Mouse (Mus musculus) cerebellum, postnatal 36 days (tissue): ENCODE results near the gene Fam13a.
A peak's percentile ranks its signal among the peaks of the same experiment; 100 is the strongest.

ENCODE experiments used
- DNase-seq, 2 experiments: peaks; one replicate each; pipeline ENCODE4 v3.0.0; 2021 to 2022; ENCODE audit warnings: mixed read lengths in 2 of 2

The Fam13a gene

GRCm38 (mm10) chr6:58932515-58933188 lies 91.7 kb downstream of the Fam13a start:
- no peak for DNase-seq

DNA sequence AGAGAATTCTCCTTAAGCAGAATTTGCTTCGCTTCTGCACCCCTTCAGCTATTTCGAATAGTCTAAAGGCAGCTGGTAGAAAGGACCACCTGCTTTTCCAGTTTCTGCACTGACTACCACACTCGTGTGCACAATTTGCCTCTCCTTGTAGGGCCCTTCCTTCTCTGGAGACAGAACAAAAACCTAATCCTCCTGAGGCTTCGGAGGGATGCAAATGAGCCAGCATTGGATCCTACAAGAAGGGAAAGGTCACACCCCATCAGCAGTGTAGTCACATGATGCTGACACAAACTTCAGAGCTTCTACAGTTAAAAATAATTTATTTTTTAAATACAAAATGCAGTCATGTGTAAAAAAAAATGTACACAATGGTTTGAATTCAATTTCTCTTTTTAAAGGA lies 93.2 kb downstream of the Fam13a start:
- no peak for DNase-seq

DNA sequence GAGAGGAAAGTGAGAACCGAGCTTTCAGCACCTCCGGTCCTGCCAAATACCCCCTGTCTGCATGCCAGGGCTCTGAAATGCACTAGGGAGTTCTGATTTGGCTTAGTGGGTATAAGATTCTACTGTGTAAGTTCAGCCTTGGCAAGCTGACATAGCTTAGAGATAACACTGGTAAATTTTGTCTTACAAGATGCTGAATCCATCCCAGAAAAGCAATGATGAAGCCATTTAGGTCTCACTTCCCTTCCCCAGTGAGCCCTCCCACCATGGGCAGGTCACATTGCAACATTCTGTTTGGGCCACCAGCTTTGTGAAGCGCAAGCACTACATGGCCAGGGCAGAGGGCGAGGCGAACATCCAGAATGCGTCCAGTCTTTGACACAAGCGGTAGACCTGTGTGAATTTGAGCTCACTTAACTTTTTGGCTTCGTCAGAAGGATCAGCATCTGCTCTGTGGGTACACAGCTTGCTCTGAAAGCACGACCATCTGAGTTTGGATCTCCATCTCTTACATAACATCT lies 94.4 kb downstream of the Fam13a start:
- DNase-seq, result peak; percentile 20 to 34

DNA sequence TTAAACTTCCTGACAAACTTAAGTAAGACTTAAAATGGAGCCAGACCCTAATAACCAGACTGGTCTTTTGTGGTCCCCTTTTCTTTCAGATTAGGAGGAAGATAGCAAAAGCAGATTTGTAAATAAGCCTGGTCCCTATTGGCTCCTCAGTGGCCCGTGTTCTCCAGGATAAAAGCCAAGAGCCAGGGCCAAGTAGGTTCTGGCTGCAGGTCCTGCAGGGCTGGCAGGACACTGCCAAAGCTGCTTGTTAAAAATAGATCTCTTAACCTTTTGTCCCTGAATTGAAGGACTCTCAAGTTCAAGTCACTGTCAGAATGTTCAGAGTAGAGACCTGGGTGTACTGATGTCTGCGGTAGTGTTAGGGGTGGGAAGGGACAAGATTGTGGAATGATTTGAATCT lies 96.5 kb downstream of the Fam13a start:
- peak; percentile 71 to 74 for DNase-seq

DNA sequence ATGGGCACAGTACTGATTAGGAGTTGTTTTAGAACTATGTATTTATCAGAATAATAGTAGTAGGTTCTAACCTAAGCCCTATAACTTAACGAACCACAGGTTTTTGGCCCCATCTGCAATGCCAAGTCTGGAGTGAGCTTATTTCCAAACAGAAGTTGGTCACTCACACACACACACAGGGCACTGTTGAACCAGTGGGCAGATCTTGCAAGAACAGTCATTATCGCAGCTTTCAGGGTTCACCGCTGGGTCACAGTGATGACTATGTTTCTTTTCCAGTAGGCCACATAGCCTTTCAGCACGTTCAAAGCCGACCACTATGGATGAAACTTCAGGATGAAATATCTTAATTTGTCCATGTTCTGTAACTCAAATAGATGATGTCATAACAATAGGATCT lies 101.8 kb downstream of the Fam13a start:
- no peak for DNase-seq

DNA sequence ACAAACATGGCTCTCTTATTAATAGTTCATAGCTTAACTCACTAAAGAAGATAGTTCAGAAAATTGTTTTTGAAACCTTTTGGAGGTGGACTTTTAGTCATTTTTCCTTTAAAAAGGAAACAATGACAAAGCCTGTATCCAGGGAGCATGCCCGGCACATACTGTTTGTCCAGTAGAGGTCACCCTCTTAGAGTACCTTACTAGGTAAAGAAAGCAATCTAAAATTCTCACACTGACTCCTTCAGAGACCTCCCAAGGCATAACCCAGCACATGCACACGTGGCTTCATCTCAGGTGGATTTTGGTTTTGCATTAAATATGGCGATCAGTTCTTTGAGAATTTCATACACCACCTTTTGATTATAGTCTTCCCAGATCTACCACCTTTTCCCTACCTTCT lies 102.7 kb downstream of the Fam13a start:
- no peak for DNase-seq

GRCm38 (mm10) chr6:58920735-58921134 lies 103.6 kb downstream of the Fam13a start:
- DNase-seq, result no peak

- DNase-seq, result no peak
Observed at GRCm38 (mm10) chr6:58916498-58916897, 107.9 kb downstream of the Fam13a start.

DNA sequence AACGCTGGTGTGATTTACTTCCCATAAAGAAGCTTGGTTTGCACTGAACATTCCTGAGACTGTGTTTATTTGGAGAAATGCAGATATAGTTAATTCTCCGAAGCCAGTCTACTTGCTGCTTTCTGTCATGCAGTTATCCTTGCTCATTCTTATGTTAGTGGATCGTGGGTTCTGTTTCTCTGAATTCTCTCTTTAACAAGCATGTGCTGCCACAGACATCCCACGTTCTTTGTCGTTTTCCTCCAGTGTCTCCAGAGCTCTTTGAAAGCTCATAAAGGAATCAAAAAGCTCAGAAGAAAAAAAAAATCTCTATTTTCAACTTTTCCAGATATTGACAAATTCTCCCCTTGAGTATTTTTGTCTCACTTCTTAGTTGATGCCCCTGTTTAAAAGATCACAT lies 110.4 kb downstream of the Fam13a start:
- no peak for DNase-seq

DNA sequence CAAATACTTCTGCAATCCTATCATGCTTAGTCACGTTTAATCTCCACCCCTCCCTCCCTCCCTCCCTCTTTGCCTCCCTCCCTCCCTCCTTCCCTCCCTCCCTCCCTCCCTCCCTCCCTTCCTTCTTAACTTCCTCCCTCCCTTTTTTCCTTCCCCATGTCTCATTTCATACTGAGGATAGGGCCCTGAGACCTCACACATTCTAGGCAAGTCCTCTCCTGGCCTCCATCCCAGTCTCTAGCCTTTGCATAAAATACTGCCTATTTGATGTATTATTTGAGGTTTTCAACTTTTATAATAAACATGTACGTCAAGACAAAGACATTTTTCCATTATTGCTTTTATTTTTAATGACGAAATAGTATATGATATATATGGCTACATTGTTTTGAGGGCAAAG lies 110.8 kb downstream of the Fam13a start:
- DNase-seq, result no peak

DNA sequence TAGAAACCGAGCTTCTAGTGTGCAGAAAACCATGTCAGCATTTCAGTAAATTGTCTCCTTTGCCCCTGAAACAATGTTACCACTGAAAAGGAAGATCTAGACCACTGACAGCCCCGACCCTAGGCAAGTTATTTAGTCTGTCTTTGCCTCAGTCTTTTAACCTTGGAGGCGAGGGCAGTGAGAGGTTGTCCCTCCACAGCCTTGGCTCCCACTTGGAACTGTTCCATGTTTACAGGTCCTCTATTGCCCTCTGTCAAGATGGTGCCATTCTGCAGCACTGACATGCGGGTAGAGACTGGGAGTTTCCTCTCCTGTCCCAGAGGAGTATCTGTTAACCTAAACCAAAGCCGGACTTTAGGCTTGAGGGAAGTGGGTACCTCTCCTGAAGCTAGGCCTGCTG lies 111.5 kb downstream of the Fam13a start:
- no peak for DNase-seq

DNA sequence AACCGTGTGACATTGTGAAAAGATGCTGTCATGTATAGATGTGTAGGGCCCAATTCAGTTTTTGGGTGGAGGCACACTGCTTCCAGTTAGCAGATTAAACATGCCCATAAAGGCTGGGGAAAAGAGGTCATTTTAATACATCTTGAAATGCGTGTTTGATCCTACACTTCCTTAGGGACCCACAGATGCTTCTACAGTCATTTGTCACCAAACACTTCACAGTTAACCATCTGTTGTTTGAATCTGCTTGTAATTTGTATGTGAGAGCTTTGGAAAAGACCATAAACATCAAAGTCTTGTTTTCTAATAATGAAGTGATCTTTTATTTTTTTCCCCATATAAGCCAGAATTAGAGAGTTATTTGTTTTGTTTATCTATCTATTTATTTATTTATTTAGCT lies 116.6 kb downstream of the Fam13a start:
- no peak for DNase-seq

- DNase-seq, result peak in 1 of 2 experiments; percentile 39
Observed at GRCm38 (mm10) chr6:58907336-58907735, 117.0 kb downstream of the Fam13a start.

DNA sequence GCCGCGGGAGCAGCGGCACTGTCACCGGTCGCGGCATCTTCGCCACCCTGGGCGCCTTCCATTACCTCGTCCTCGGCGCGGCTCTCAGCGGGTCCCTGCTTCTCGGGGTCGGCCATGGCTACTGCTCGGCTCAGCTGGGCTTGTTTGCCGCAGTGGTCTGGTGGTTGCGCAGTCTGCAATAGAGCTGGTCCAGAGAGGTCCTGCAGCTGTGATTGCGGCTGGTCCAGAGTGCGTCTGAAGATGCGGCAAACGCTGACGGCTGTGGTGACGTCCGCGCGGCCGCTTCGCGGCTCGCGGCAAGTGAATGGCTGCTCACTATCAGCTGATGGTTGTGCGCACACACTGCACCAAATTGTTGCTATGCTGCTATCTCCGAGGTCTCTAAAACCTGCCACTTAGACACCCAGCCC lies 117.5 kb downstream of the Fam13a start, which contains the start of gene Nap1l5:
Gene Nap1l5, minus strand, starts transcription at position 225 of the 410 bp plus-strand sequence.
- peak; percentile 81 to 82 for DNase-seq

GRCm38 (mm10) chr6:58904551-58904950 lies 119.8 kb downstream of the Fam13a start:
- DNase-seq, result peak; percentile 40 to 45

DNA sequence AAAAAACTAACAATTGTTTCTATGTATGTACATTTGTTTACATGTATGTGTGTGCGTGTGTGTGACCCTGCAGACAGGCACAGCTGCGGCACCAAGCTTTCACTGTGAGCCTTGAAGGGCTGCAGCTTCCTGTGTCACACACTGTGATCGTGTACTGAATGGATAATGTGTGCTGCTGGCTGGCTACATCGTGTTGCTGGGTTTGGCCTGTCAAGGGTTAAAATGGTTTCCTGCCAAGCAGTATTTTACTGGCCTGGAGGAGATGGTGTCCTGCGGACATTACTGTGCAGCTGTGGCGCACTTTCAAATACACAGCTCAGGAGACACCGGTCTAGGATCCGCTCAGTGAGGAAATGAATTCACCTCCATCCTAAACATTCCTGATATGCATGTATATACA lies 121.2 kb downstream of the Fam13a start:
- DNase-seq, result no peak

DNA sequence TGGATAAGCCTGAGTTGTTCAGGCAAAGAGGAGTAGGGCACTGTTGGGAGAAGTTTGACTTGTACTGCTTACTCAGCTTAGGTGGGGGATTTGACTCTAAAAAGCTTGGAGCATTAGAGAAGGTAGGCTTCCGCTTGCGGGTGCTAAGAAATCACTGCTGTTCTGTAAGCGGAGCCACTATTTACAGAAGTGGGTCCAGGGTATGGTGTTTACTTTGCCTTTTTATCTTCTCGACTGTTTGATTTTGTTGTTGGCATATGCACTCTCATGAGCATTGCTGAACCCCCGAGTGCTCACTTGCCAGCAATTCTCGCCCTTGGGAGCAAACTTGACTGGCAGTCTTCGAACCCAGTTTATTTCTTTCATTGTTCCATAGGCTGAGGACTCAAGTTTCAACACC lies 123.8 kb downstream of the Fam13a start:
- DNase-seq, result no peak

- no peak for DNase-seq
Observed at GRCm38 (mm10) chr6:58899076-58899475, 125.3 kb downstream of the Fam13a start.

DNA sequence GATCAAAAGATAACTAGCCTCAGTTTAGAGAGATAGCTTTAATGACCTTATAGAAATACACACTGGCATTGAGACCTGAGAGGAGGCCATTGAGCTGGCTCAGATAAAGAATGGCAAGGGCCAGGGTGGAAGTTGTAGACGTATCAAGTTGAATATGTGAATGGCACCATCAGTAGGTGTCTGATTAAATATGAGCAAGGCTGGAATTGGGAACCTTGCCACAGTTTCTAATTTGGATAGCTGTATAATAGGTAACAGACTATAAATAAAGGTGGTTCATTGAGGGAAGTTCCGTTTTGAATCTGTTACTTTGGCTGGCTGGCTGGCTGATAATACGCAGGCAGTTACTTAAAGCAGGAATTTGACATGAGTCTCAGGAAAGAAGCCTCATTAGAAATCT lies 127.7 kb downstream of the Fam13a start:
- DNase-seq, result no peak

DNA sequence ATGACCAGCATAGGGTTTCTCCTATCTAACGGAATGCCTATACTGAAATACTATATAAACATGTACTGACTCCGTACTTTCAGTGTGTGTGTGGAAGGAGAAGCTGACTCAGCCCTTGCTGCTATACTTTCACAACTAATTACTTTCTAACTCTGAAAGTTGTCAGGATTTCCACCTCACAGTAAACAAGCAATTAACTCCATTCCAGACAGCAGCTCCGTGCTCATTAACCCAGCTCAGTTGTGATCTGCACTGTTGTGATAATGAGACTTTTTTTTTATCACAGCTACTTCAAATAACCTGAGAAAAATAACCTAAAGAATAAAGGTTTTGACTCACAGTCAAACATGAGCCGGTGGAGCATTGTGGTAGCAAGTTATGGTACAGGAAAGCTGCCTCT lies 129.4 kb downstream of the Fam13a start:
- DNase-seq, result no peak

DNA sequence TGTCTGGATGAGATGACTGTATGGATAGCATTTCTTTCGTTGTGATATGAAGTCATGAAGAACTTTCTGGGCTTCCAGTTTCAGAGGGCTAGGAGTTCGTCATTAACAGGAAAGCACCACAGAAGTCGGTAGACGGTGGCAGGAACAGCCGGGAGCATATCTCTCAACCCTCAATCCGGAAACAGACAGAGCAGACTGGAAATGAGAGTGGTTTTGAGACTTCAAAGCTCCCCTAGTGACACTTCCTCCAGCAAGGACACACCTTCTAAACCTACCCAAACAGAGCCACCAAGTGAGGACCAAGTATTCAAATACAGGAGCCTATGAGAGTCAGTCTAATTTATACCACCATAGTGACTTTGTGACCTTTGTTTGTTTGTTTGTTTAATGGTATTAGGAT lies 131.0 kb downstream of the Fam13a start:
- DNase-seq, result no peak

GRCm38 (mm10) chr6:58889917-58890316 lies 134.4 kb downstream of the Fam13a start:
- no peak for DNase-seq

DNA sequence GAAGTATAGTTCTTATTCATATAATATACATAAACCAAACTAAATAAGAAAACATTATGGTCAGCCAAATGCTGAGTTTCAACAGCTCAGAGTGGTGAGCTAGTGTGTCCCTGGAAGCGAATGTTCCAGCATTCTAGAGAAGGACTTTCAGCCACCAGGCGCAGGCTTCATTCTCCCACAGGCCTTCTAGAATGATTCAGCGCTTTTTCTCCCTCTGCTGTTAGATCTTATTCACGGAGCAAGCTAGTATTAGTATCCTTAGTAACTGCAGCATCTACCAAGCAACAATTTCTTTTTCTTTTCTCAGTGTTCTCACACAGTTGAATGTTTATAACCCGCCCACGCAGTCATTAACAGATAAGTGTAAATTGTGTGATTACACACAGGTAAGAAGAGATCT lies 142.1 kb downstream of the Fam13a start:
- DNase-seq, result no peak
